Mouse (Mus musculus) small intestine, adult 2 months (tissue): ENCODE data around the gene Zmiz1. TPM values are rescaled to one million over a fixed set of nuclear protein-coding genes. Genes with fewer than 3 reads are reported as not detected.

ENCODE experiments used
- H3K27ac ChIP-seq: fragments of 200-500 bp; 2 replicates; pipeline ENCODE4 v1.5.1; 2012; ENCODE audit warnings: low read depth, low read length, control low read depth, inconsistent platforms; ENCODE audit not compliant: insufficient read depth
- H3K27me3 ChIP-seq: fragments of 200-500 bp; 2 replicates; pipeline ENCODE4 v1.6.1; 2012; ENCODE audit warnings: mild to moderate bottlenecking, moderate library complexity, low read length, inconsistent platforms; ENCODE audit not compliant: control insufficient read depth, insufficient read depth
- H3K36me3 ChIP-seq: fragments of 200-500 bp; 2 replicates; pipeline ENCODE4 v1.6.1; 2012; ENCODE audit warnings: mild to moderate bottlenecking, low read length, control low read depth, inconsistent platforms; ENCODE audit not compliant: control insufficient read depth, insufficient read depth
- H3K4me1 ChIP-seq: fragments of 200-500 bp; 2 replicates; pipeline ENCODE4 v1.6.1; 2012; ENCODE audit warnings: low read length, inconsistent platforms, mixed read lengths; ENCODE audit not compliant: control insufficient read depth, insufficient read depth, insufficient read length
- H3K4me3 ChIP-seq: fragments of 200-500 bp; 2 replicates; pipeline ENCODE4 v1.5.1; 2012; ENCODE audit warnings: low read depth, mild to moderate bottlenecking, control low read depth, inconsistent platforms, low read length, moderate library complexity
- CTCF ChIP-seq: fragments of 200-500 bp; IDR thresholded peaks from 2 replicates; pipeline ENCODE4 v1.5.1; 2012; ENCODE audit warnings: low read depth, mild to moderate bottlenecking, control low read depth, inconsistent platforms, low read length, moderate library complexity, mixed read lengths; ENCODE audit not compliant: insufficient replicate concordance, insufficient read length; ENCODE audit errors: extremely low read depth
- POLR2A ChIP-seq: fragments of 200-500 bp; IDR thresholded peaks from 2 replicates; pipeline ENCODE4 v1.6.1; 2012; ENCODE audit warnings: low read depth, mild to moderate bottlenecking, control low read depth, inconsistent platforms, low read length, moderate library complexity
- WGBS: fragments of 180-500 bp; shearing (Covaris S2); methylation state at CpG from one replicate; pipeline ENCODE4 v1.1.7; 2018; 5-methylcytosine and 5-hydroxymethylcytosine counted together
- polyA plus RNA-seq: library from polyadenylated mRNA; depleted of rRNA; stranded (reverse); fragments of >200 nt; gene quantifications from 2 replicates; pipeline ENCODE4 v1.2.3, GENCODE M21; 2012

Zmiz1 gene
- polyA plus RNA-seq, 1 experiment: 91.5 TPM

DNA sequence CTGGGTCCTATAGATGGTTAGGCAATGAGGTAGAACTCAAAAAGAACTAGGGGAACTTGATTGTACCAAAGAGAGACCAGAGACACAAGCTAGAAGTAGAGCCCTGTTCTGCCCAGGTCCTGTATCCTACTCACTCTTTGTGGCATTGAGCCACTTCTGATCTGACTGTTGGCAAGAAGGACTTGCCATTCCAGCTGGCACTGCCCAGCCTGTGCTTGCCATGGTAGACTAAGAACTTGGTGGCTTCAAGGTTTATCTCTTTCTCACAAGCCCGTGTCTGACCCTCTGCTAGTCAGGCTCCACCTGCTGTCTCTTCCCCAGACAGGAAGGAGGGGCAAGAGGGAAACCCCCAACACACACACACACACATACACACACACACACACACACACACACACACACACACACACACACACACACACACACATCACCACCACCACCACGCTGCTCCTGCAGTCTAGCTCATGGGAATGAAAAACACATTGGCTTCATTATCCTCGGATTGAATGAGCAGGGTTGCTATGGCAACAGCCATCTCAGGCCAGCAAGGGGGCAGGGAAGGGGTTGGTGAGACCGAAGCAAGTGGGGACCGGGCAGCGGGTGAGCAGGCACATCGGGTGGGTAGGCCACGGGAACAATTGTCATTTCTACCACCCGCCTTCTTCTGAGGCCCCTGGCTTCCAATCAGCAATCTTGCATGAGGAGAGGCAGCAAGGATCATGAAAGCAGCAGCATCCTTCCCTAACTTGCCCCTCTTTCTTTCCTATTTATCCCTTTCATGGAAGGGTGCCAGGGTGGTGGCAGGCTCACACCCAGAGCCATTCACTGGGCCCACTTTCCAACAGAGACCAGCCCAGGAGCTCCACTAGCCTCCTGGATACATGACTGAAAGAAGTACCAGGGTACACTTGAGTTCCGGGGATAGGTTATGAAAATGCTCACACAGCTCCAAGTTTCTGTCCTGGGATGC lies 91.2 kb downstream of the Zmiz1 start:
- 78% methylated on average over 10 of the region's 10 CpGs for WGBS
- peaks cover 2% of the 10 kb centered on the region for H3K4me1 ChIP-seq
- no peak overlapping the region for H3K27ac ChIP-seq
- TF ChIP-seq CTCF (no peak), POLR2A (no peak)
- no peaks in the 10 kb centered on the region for H3K27me3 ChIP-seq
- no peak overlapping the region for H3K4me3 ChIP-seq
- H3K36me3 ChIP-seq: peaks cover 27% of the 10 kb centered on the region

DNA sequence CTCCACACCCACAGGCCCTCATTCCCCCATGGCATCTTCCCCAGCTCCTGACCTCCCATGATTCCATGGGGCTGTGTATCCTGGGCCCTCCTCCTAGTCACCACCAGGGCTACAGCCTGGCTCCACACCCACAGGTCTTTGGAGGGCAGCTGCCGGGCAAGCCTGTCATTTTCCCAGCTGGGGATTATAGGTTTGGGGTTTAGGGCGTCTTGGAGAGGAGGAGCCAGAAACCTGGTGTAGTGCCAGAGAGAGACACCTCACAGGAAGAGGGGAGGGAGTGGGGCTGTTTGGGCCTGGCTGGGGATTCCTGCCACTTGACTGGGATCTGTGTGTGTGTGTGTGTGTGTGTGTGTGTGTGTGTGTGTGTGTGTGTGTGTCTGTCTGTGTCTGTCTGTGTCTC lies 92.7 kb downstream of the Zmiz1 start:
- TF ChIP-seq POLR2A: no peak
- no peak for TF ChIP-seq CTCF
- no peak overlapping the region for H3K4me3 ChIP-seq
- no peaks in the 10 kb centered on the region for H3K27me3 ChIP-seq
- peaks cover 2% of the 10 kb centered on the region for H3K4me1 ChIP-seq
- H3K36me3 ChIP-seq: peaks cover 19% of the 10 kb centered on the region; the same call in 1 of the 2 replicates
- H3K27ac ChIP-seq: no peak overlapping the region
- WGBS: 21% methylated on average over 2 of the region's 2 CpGs

DNA sequence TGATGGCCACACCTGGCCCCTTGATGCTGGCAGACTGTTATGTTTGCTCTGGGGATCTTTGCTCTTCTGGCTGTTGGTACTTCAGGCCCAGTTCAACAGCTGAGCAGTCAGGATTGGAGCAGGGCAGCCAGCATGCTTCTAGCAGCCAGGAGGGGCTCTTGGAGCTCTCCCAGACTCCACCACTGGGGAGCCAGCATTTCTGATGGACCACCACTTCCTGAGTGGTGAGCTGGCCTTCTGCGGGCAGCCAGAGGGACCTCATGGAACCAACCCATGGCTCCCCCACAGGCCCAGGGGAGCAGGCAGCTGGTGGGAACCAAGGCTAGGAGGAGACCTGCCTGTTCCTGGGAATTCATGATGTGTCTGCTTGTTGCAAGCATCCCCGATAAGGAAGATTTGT lies 94.4 kb downstream of the Zmiz1 start:
- no peak overlapping the region for H3K4me3 ChIP-seq
- peaks cover 12% of the 10 kb centered on the region; the same call in 1 of the 2 replicates for H3K36me3 ChIP-seq
- WGBS: 94% methylated on average over 2 of the region's 2 CpGs
- H3K4me1 ChIP-seq: peaks cover 2% of the 10 kb centered on the region; the same call in 1 of the 2 replicates
- no peak for TF ChIP-seq POLR2A
- no peaks in the 10 kb centered on the region for H3K27me3 ChIP-seq
- H3K27ac ChIP-seq: no peak overlapping the region

DNA sequence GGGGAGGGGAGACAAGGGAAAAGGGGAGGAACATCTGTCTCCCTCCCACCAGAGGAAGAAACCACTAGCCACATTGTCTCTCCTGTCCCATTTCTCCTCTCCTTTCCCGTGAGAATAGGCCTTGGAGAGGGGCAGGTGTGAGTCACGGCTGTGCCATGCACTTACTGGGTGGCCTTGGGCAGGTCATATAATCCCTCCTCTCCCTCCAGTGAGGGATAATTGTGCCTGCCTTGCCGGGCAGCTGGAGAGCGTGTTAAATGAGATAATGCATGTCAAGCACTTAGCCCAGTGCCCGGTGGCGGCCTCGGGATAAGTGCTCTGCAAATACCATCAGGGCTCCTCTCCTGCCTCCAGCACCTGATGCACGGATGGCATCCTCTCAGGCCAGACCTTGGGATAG lies 95.8 kb downstream of the Zmiz1 start:
- WGBS: 20% methylated on average over 8 of the region's 8 CpGs
- Histone ChIP-seq H3K4me1 (peaks cover 2% of the 10 kb centered on the region; the same call in 1 of the 2 replicates), H3K27me3 (no peaks in the 10 kb centered on the region), H3K36me3 (peaks cover 10% of the 10 kb centered on the region), H3K4me3 (no peak overlapping the region), H3K27ac (no peak overlapping the region)
- TF ChIP-seq CTCF (no peak), POLR2A (no peak)

DNA sequence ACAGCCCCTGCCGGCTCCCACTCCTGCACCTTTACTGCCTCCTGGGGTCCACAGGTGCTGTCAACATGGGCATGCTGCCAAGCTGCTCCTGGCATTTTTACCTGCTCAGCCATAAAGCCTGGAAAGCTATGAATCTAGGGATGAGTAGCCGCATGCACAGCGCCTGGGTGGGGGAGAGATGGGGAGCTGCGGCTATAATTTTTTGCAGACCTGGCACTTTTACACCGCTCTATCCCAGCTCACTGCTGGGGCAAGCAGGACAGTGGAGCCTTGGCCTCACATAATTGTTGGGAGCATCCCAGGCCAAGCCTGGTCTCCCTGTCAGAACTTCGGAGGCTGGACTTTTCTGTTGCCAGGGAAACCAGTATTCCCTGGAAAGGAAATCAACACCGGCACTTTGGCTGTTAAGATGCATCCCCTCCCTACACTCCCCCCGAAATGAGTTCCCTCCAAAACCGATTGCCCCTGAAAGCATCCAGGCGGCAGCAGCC lies 96.4 kb downstream of the Zmiz1 start:
- no peak for TF ChIP-seq POLR2A
- TF ChIP-seq CTCF: no peak
- Histone ChIP-seq H3K27me3 (no peaks in the 10 kb centered on the region), H3K36me3 (peaks cover 10% of the 10 kb centered on the region), H3K27ac (no peak overlapping the region), H3K4me3 (no peak overlapping the region), H3K4me1 (peaks cover 2% of the 10 kb centered on the region; the same call in 1 of the 2 replicates)
- WGBS: 53% methylated on average over 10 of the region's 10 CpGs

DNA sequence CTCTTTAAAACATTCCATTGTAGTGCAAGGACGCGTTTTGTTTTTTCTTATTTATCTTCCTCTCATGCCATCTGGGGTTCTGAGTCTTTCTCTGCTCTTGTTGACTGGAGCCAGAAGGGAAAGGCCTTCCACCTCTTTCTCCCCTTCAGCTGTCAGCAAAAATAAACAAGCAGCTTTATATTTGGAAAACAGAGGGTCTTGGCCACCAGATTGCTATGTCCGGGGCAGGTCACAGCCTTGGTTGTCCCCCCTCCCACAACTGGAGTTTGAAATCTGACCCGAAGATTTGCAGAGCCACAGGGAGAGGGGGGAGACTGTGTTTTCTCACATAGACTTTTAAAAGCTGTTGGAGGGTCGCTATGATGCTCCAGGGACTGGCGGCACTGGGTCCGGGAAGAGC lies 96.9 kb downstream of the Zmiz1 start:
- WGBS: 71% methylated on average over 7 of the region's 7 CpGs
- no peak for TF ChIP-seq CTCF
- no peak overlapping the region for H3K4me3 ChIP-seq
- peaks cover 10% of the 10 kb centered on the region for H3K36me3 ChIP-seq
- no peak overlapping the region for H3K27ac ChIP-seq
- peaks cover 2% of the 10 kb centered on the region; the same call in 1 of the 2 replicates for H3K4me1 ChIP-seq
- H3K27me3 ChIP-seq: no peaks in the 10 kb centered on the region

DNA sequence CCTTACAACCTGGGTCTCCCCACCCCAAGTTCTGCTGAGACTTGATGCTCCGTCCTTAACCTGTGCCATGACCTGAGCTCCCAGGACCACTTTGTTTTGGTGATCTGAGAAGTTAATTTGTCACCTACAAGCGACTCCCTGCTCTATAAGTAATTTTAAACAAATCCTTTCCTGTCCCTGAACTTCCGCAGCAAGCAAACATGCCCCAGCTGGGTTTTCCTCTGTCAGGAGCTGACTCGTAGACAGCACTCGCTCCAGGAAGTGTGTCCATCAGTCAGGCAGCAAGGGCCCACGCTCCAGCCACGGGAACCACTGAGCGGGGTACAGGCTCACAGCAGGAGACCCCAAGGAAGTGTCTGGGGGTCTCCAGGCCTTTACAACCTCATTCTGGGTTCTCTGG lies 98.0 kb downstream of the Zmiz1 start:
- Histone ChIP-seq H3K27me3 (no peaks in the 10 kb centered on the region), H3K36me3 (peaks cover 11% of the 10 kb centered on the region), H3K27ac (no peak overlapping the region), H3K4me1 (peaks cover 8% of the 10 kb centered on the region), H3K4me3 (no peak overlapping the region)
- TF ChIP-seq POLR2A: no peak
- TF ChIP-seq CTCF: no peak
- WGBS: 56% methylated on average over 8 of the region's 8 CpGs
